Mouse (Mus musculus) erythroblast, embryonic 14.5 days (primary cell): Measurements from ENCODE around the gene Anapc1.

Experiments used
- GATA1 ChIP-seq: IDR thresholded peaks from 2 replicates; pipeline ENCODE4 v1.6.1; 2012; ENCODE audit warnings: low read length, inconsistent platforms, mixed read lengths
- TAL1 ChIP-seq: IDR thresholded peaks from 3 replicates; pipeline ENCODE4 v1.6.1; 2012; ENCODE audit warnings: low read length, inconsistent platforms, mixed read lengths

DNA sequence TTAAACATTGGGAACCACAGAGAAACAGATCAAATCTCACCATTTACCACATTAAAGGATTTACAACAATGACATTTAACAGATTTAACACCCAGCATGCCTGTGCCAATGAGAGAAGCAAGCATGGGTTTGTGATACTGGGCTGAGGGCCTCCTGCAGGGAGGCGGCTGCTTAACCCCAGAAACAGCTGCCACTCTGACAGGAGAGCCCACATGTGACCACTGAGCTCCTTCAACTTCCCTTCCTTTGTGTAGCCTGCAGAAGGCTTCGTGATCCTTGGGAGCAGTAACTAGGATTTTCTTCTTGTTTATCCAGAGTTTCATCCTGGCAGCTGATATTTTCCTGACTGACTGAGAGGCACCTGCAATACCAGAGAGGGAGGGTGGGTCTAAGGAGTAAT lies 85.7 kb downstream of the Anapc1 start:
- no peak for TF ChIP-seq GATA1
- no peak for TF ChIP-seq TAL1
